ENCODE assay signal across 21 mouse cellular contexts in genomic region chr8:90816061-90816882, GRCm38 (mm10). TPM values are rescaled to one million over a fixed set of nuclear protein-coding genes. Genes with fewer than 3 reads are reported as not detected.
DNase-seq lines count a peak whose midpoint lies in the region; ATAC-seq and TF ChIP-seq lines count a peak whose summit lies in the region.
"Had no signal": no experiment of that assay in that cellular context is flagged by ENCODE, and none has a peak within 500 bp of the region (broad histone marks: within the 10 kb centered on the region; RNA-seq: fewer than 3 reads in every experiment).

No protein-coding gene starts in this region.

- H3K4me3 ChIP-seq in forebrain, embryonic 10.5 days, result no peak overlapping the region
- H3K4me3 ChIP-seq in forebrain, embryonic 12.5 days (replicated peaks), result no peak overlapping the region
- H3K4me3 ChIP-seq in midbrain, embryonic 10.5 days, result no peak overlapping the region
- no peak overlapping the region for H3K4me3 ChIP-seq in midbrain, embryonic 16.5 days (ENCODE audit: low read depth, low read length)
- no peak overlapping the region for H3K4me3 ChIP-seq in hindbrain, embryonic 15.5 days
- peak overlapping the region; percentile 10 for H3K4me3 ChIP-seq in olfactory bulb, adult 2 months (ENCODE audit: insufficient read depth, low read depth, low read length)
- H3K4me3 ChIP-seq: embryonic facial prominence, embryonic 12.5 days; heart, embryonic 12.5 days had no signal

- H3K27me3 ChIP-seq in forebrain, embryonic 10.5 days (ENCODE audit: poor library complexity, severe bottlenecking), result no peaks in the 10 kb centered on the region
- no peaks in the 10 kb centered on the region for H3K27me3 ChIP-seq in forebrain, embryonic 12.5 days
- H3K27me3 ChIP-seq in midbrain, embryonic 10.5 days (ENCODE audit: low read depth, poor library complexity, severe bottlenecking), result no peaks in the 10 kb centered on the region
- H3K27me3 ChIP-seq in midbrain, embryonic 16.5 days (ENCODE audit: control insufficient read depth, insufficient read depth, low read depth, low read length), result no peaks in the 10 kb centered on the region
- H3K27me3 ChIP-seq in hindbrain, embryonic 15.5 days, result no peaks in the 10 kb centered on the region
- H3K27me3 ChIP-seq: embryonic facial prominence, embryonic 12.5 days; heart, embryonic 12.5 days; Patski had no signal

- H3K36me3 ChIP-seq in forebrain, embryonic 10.5 days (replicated peaks), result no peaks in the 10 kb centered on the region
- no peaks in the 10 kb centered on the region for H3K36me3 ChIP-seq in forebrain, embryonic 12.5 days (replicated peaks)
- no peaks in the 10 kb centered on the region for H3K36me3 ChIP-seq in midbrain, embryonic 10.5 days
- H3K36me3 ChIP-seq in midbrain, embryonic 16.5 days (ENCODE audit: control insufficient read depth, insufficient read depth, low read length), result no peaks in the 10 kb centered on the region
- H3K36me3 ChIP-seq in hindbrain, embryonic 15.5 days, result no peaks in the 10 kb centered on the region
- H3K36me3 ChIP-seq: embryonic facial prominence, embryonic 12.5 days; heart, embryonic 12.5 days had no signal

- no peak for TF ChIP-seq POLR2A in olfactory bulb, adult 2 months (IDR thresholded peaks at IDR 0.05; ENCODE audit: insufficient read depth, low read depth, low read length)

- TF ChIP-seq CTCF in olfactory bulb, adult 2 months (IDR thresholded peaks at IDR 0.05; ENCODE audit: insufficient read depth, low read depth, low read length), result no peak

- no peak overlapping the region for H3K4me2 ChIP-seq in forebrain, embryonic 12.5 days
- no peak overlapping the region for H3K4me2 ChIP-seq in midbrain, embryonic 16.5 days (ENCODE audit: low read length)
- peak overlapping the region; percentile 20 for H3K4me2 ChIP-seq in hindbrain, embryonic 15.5 days
- H3K4me2 ChIP-seq: embryonic facial prominence, embryonic 12.5 days; heart, embryonic 12.5 days had no signal

- no peaks in the 10 kb centered on the region for H3K9me3 ChIP-seq in forebrain, embryonic 10.5 days
- H3K9me3 ChIP-seq in forebrain, embryonic 12.5 days, result no peaks in the 10 kb centered on the region
- H3K9me3 ChIP-seq in midbrain, embryonic 10.5 days (replicated peaks), result no peaks in the 10 kb centered on the region
- no peaks in the 10 kb centered on the region for H3K9me3 ChIP-seq in midbrain, embryonic 16.5 days (replicated peaks; ENCODE audit: control insufficient read depth, low read length, poor library complexity, severe bottlenecking)
- H3K9me3 ChIP-seq in hindbrain, embryonic 15.5 days, result no peaks in the 10 kb centered on the region
- H3K9me3 ChIP-seq: embryonic facial prominence, embryonic 12.5 days; heart, embryonic 12.5 days had no signal

- 83% methylated on average over 23 of the region's 23 CpGs for WGBS in forebrain, embryonic 10.5 days
- WGBS in forebrain, embryonic 12.5 days, result 73% methylated on average over 23 of the region's 23 CpGs
- 86% methylated on average over 23 of the region's 23 CpGs for WGBS in midbrain, embryonic 10.5 days
- WGBS in midbrain, embryonic 16.5 days, result 56% methylated on average over 23 of the region's 23 CpGs
- 54% methylated on average over 23 of the region's 23 CpGs for WGBS in hindbrain, embryonic 15.5 days
- WGBS in olfactory bulb, adult 2 months, result 62% methylated on average over 23 of the region's 23 CpGs

- DNase-seq in forebrain, embryonic 10.5 days (ENCODE audit: extremely low spot score, low spot score), result no peak
- DNase-seq in midbrain, embryonic 10.5 days (ENCODE audit: low spot score), result no peak
- DNase-seq in gastrocnemius, postnatal 10 days, result no peak
- no peak for DNase-seq in thymus, postnatal 36 days
- DNase-seq: cerebellum, adult 11-12 months; gastrocnemius, postnatal 36 days; kidney, adult 2 months; liver; lung, adult 2 months; lung, postnatal 4 days had no signal

- 0 out of 2 replicates have a peak overlapping the region, but pooled peaks have one; percentile 9 for H3K27ac ChIP-seq in forebrain, embryonic 10.5 days
- no peak overlapping the region for H3K27ac ChIP-seq in forebrain, embryonic 12.5 days
- peak overlapping the region; percentile 49; the same call in 1 of the 2 replicates for H3K27ac ChIP-seq in midbrain, embryonic 10.5 days (replicated peaks)
- no peak overlapping the region for H3K27ac ChIP-seq in midbrain, embryonic 16.5 days (ENCODE audit: low read length)
- H3K27ac ChIP-seq in hindbrain, embryonic 15.5 days (replicated peaks), result peak overlapping the region; percentile 58
- H3K27ac ChIP-seq in olfactory bulb, adult 2 months (ENCODE audit: insufficient read depth, low read depth, low read length), result peak overlapping the region; percentile 5; the same call in 1 of the 2 replicates
- H3K27ac ChIP-seq: embryonic facial prominence, embryonic 12.5 days; stomach, postnatal 0 days had no signal

- H3K9ac ChIP-seq in forebrain, embryonic 12.5 days, result no peak overlapping the region
- no peak overlapping the region for H3K9ac ChIP-seq in midbrain, embryonic 16.5 days (ENCODE audit: low read depth, low read length)
- H3K9ac ChIP-seq in hindbrain, embryonic 15.5 days, result no peak overlapping the region
- H3K9ac ChIP-seq: embryonic facial prominence, embryonic 12.5 days; heart, embryonic 12.5 days had no signal

- no peak for ATAC-seq in forebrain, embryonic 12.5 days (ENCODE audit: low FRiP score)
- no peak for ATAC-seq in midbrain, embryonic 16.5 days
- ATAC-seq in hindbrain, embryonic 15.5 days (ENCODE audit: low FRiP score, low read depth), result 0 out of 2 replicates have a peak, but pooled peaks have one; percentile 42
- ATAC-seq: Patski had no signal

- H3K4me1 ChIP-seq in forebrain, embryonic 10.5 days, result peaks cover 9% of the 10 kb centered on the region
- peaks cover 12% of the 10 kb centered on the region for H3K4me1 ChIP-seq in forebrain, embryonic 12.5 days
- peaks cover 10% of the 10 kb centered on the region for H3K4me1 ChIP-seq in midbrain, embryonic 10.5 days
- H3K4me1 ChIP-seq in midbrain, embryonic 16.5 days (ENCODE audit: control insufficient read depth, insufficient read depth, low read length), result peaks cover 9% of the 10 kb centered on the region; the same call in 1 of the 2 replicates
- peaks cover 13% of the 10 kb centered on the region for H3K4me1 ChIP-seq in hindbrain, embryonic 15.5 days (replicated peaks)
- peaks cover 4% of the 10 kb centered on the region; the same call in 1 of the 2 replicates for H3K4me1 ChIP-seq in olfactory bulb, adult 2 months (ENCODE audit: control insufficient read depth, insufficient read depth, low read length)
- H3K4me1 ChIP-seq: embryonic facial prominence, embryonic 12.5 days; heart, embryonic 12.5 days had no signal

RNA-seq across cellular contexts. Expression of gene Gm19935, which starts 0.9 kb away (rescaled TPM):
- not detected in 2 replicates for polyA plus RNA-seq in forebrain, embryonic 10.5 days (2016; fragmentation: Nextera tagmentation; extraction: Ambion mirVana)
- polyA plus RNA-seq in forebrain, embryonic 12.5 days (2016; fragmentation: Nextera tagmentation; extraction: Ambion mirVana), result not detected in 2 replicates
- polyA plus RNA-seq in midbrain, embryonic 10.5 days (2016; fragmentation: Nextera tagmentation; extraction: Ambion mirVana), result not detected in 2 replicates
- polyA plus RNA-seq in midbrain, embryonic 16.5 days (2015; fragmentation: Nextera tagmentation; extraction: Ambion mirVana), result 1.2 and 1.8 TPM in 2 replicates
- polyA plus RNA-seq in hindbrain, embryonic 15.5 days (2015; fragmentation: Nextera tagmentation; extraction: Ambion mirVana), result 3.7 and 3.8 TPM in 2 replicates
- not detected in 2 replicates for polyA plus RNA-seq in olfactory bulb, adult 2 months (2012; ENCODE audit: insufficient read depth, insufficient read length, low replicate concordance, missing spikeins)
- total RNA-seq in gastrocnemius, postnatal 10 days (2021), result not detected
- total RNA-seq: common myeloid progenitor, adult 5-6 weeks; gastrocnemius, postnatal 36 days; neutrophil, adult 5-6 weeks had no signal
- polyA plus RNA-seq: embryonic facial prominence, embryonic 12.5 days; heart, embryonic 12.5 days; spleen, adult 2 months had no signal

RNA-seq across cellular contexts. Expression of gene Chd9, which starts 11.9 kb away (rescaled TPM):
- 28.4 and 33.4 TPM in 2 replicates for polyA plus RNA-seq in forebrain, embryonic 10.5 days (2016; fragmentation: Nextera tagmentation; extraction: Ambion mirVana)
- polyA plus RNA-seq in forebrain, embryonic 12.5 days (2016; fragmentation: Nextera tagmentation; extraction: Ambion mirVana), result 72.0 and 73.3 TPM in 2 replicates
- 29.0 and 37.6 TPM in 2 replicates for polyA plus RNA-seq in midbrain, embryonic 10.5 days (2016; fragmentation: Nextera tagmentation; extraction: Ambion mirVana)
- polyA plus RNA-seq in midbrain, embryonic 16.5 days (2015; fragmentation: Nextera tagmentation; extraction: Ambion mirVana), result 68.4 and 80.2 TPM in 2 replicates
- polyA plus RNA-seq in hindbrain, embryonic 15.5 days (2015; fragmentation: Nextera tagmentation; extraction: Ambion mirVana), result 94.7 and 100 TPM in 2 replicates
- 52.6 TPM in 1 of 2 replicates, not detected in the other for polyA plus RNA-seq in olfactory bulb, adult 2 months (2012; ENCODE audit: insufficient read depth, insufficient read length, low replicate concordance, missing spikeins)
- total RNA-seq in gastrocnemius, postnatal 10 days (2021), result 10 to 100 TPM; 42.6 to 51.8 TPM

Comparison
In these comparisons a context has a peak if more than half of its experiments do, and no peak if none do; other contexts are left out.
1. H3K27ac ChIP-seq: peak in forebrain, embryonic 10.5 days (single experiment), midbrain, embryonic 10.5 days (single experiment), hindbrain, embryonic 15.5 days (single experiment) and olfactory bulb, adult 2 months (single experiment); none in forebrain, embryonic 12.5 days (single experiment) and midbrain, embryonic 16.5 days (single experiment).